Mouse (Mus musculus) frontal cortex, postnatal 25 days (tissue): ENCODE results near the gene Spdye4c.

Experiments used
- DNase-seq, 2 experiments: peaks; one replicate each; pipeline ENCODE4 v3.0.0; 2022; ENCODE audit warnings: low spot score in 2 of 2

Gene Spdye4c

GRCm38 (mm10) chr2:128601534-128601933 is 10.5 kb downstream of the Spdye4c start:
- no peak for DNase-seq

GRCm38 (mm10) chr2:128609286-128609685 is 18.3 kb downstream of the Spdye4c start:
- DNase-seq = no peak

- DNase-seq = no peak
Observed at GRCm38 (mm10) chr2:128611178-128611577, 20.2 kb downstream of the Spdye4c start.

- no peak for DNase-seq
Observed at GRCm38 (mm10) chr2:128612275-128612674, 21.3 kb downstream of the Spdye4c start.

- DNase-seq = no peak
Observed at GRCm38 (mm10) chr2:128613365-128613764, 22.4 kb downstream of the Spdye4c start.

GRCm38 (mm10) chr2:128615366-128615765 is 24.4 kb downstream of the Spdye4c start:
- DNase-seq = no peak

- DNase-seq = no peak
Observed at GRCm38 (mm10) chr2:128620578-128620977, 29.6 kb downstream of the Spdye4c start.
